Mouse (Mus musculus) gastrocnemius, postnatal 4 days (tissue): ENCODE data around the gene Dcst1. TPM values are rescaled to one million over a fixed set of nuclear protein-coding genes. Genes with fewer than 3 reads are reported as not detected.

Experiments
- DNase-seq, 2 experiments: peaks; one replicate each; pipeline ENCODE4 v3.0.0; 2021 to 2022; ENCODE audit warnings: low spot score in 2 of 2, mixed read lengths in 2 of 2
- total RNA-seq, 2 experiments: library from RNA; stranded (reverse); gene quantifications; 2 replicates each; pipeline ENCODE4 v1.2.3; 2021

Dcst1 gene
- total RNA-seq, 2 experiments from 2014 or later: 0.27 to 0.34 TPM

- DNase-seq: no peak
These were observed 697 bp upstream of the Dcst1 start for GRCm38 (mm10) chr3:89365486-89366414.

DNA sequence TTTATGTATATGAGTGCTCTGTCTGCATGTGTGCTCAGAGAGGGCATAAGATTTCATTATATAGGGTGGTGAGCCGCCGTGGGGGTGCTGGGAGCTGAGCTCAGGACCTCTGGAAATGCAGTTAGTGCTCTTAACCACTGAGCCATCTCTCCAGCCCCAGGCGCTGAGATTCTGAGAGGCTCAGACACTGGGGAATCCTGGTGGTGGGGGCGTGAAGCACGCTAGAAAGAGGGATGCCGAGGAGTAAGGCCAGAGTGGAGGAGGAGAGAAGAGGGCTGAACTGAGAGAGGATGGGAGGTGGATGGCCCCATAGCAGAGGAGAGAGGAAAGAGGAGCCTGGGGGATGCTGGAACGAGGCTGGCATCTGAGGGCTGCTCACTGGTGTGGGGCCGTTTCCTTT lies 422 bp downstream of the Dcst1 start:
- no peak for DNase-seq

DNA sequence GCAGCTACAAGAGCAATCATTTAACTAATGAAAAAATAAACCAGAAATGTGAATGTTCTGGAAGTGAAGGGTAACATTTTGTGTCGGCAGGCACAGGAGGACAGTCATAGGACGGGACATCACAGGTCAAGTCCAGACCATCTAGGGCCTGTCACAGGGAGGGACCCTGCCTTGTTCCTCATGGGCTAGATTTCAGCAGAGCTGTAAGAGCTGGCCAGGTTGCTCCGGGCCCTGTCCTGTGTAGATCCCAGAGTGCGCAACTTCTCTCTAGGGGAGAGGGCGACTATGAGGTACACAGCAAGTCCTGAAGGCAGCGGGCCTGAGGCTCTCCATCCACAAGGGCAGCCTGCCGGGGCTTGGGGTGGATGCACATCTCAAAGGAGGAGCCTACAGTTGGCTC lies 3.4 kb downstream of the Dcst1 start, which contains the start of gene Dcst2:
Dcst2 (plus strand) TSS at position 301 of the 400 bp plus-strand sequence.
- no peak for DNase-seq

GRCm38 (mm10) chr3:89360237-89360636 lies 4.8 kb downstream of the Dcst1 start:
- no peak for DNase-seq

DNA sequence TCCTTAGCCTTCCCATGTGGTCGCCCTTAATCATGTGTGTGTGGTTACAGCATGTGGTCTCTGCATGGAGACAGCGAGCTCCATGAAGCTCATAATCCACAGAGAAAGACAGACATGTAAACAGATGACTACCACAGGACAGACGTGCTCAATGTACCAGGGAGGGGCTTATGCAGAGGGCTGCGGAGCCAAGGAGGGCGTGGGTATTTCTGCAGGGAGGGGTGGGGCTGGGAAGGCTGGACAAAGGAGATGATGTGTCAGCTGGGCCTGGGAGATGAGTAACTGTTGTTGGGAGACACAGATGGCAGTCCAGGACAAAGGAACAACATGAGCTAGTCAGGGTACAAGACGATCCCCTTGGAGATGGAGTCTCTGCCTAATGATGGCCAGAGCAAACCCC lies 5.4 kb downstream of the Dcst1 start:
- DNase-seq: no peak

- DNase-seq: no peak
These were observed 9.0 kb downstream of the Dcst1 start for GRCm38 (mm10) chr3:89356029-89356428.

- DNase-seq: no peak
These were observed 9.5 kb downstream of the Dcst1 start for GRCm38 (mm10) chr3:89355512-89355902.

DNA sequence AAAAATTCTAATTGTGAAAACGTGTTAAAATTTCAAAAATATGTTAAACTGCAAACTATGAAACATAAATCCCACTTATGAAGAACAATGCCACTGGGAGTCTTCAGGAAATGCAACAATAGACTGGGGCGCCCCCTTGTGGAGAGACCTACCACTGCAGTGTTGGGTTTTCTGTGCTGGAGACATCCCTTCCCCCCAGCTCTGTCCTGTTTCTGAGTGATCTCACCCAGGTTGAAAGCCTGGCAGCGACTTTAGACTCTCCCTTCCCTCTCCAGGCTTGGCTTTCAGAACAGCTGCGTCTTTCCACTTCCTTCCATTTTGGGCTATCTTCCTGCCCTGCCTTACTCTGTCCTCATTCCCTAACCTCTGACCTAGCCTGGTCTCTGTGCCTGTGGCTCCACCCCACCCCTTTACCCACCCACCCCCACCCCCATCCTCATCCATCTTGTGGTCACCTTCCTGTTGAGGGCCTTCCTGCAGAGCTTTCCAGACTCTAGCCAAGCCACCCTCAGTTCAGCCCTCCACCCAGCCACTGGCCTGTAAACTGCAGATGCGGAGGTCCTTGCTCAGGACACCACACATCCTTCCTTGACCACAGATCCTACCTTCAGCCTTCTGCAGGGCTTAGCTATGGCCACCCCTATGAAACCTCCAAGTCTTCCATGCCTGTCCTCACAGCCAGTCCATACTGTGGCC lies 10.1 kb downstream of the Dcst1 start:
- DNase-seq: peak; percentile 73 to 83

GRCm38 (mm10) chr3:89351271-89351670 lies 13.8 kb downstream of the Dcst1 start:
- no peak for DNase-seq

DNA sequence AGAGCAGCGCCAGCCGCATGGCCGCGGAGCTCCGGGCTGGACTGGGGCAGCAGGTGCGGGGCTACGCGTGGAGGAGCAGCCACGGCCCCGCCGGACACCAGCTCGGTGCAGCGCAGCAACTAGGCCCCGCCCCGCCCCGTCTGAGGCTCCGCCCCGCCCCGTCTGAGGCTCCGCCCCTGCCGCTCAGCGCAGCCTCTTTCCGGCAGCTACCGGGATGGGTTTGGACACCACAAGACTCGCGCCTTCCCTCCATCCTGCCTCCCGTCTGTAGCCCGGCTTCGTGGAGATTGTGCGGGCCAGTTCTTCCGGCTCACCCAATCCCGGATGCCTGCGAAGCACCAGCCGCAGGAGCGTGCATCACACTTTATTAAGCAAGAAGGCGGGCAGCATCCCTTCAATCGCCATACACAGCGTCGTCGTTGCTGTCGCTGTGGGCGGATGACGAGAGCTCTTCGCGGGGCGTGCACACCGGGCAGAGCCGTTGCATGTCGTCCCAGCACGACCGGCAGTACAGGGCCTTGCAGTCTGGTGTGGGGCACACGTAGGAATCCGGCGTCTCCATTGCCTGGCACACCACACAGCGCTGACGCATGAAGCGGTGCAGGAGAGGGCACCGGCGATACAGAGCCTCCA lies 15.1 kb downstream of the Dcst1 start, which contains the start of gene Adam15:
Adam15 (minus strand) TSS at position 128 of the 633 bp plus-strand sequence.
- peak; percentile 82 to 90 for DNase-seq

DNA sequence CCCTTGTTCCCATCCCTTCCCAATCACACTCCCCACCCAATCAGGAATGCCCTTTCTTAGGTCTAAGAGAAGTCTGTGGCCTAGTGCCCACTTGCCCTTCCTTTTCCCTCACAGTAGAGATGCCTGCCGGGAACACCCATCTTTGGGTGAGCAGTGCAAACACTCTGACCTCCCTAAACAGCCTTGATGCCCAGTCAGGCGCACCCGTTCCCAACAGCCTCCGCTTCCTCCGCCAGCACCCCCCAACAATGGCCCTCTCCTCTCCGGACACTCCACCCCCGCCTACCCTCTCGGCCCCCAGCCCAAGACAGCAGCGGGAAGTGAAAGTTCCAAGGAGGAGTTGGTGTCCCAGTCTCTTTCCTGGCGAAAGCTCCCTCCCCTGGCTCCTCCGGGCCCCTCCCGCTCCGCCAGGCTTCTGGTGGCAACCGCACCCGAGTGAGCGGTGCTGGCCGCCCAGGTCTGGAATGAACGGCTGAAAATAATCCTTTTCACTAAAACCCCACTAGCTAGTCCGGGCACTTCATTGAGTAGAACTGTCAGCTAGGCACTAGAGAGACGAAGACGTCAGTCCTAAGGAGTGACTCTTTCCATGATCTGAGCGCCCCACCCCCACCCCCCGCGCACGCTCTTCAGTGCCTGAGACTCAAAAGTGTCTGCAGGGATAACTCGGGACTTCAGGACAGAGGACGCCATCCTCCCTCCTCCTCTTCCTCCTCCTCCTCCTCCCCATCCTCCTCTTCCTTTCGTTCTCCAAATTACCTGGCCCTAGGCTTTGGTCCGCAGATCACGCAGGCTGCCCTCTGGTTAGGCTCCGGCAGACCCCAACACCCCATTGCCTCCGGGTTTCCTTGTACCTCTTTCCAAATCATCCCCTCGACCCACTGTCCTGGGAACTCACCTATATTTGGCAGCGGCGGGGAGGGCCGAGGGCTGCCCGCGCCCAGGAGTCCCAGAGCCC lies 15.9 kb downstream of the Dcst1 start:
- DNase-seq: peak; percentile 40 to 56

DNA sequence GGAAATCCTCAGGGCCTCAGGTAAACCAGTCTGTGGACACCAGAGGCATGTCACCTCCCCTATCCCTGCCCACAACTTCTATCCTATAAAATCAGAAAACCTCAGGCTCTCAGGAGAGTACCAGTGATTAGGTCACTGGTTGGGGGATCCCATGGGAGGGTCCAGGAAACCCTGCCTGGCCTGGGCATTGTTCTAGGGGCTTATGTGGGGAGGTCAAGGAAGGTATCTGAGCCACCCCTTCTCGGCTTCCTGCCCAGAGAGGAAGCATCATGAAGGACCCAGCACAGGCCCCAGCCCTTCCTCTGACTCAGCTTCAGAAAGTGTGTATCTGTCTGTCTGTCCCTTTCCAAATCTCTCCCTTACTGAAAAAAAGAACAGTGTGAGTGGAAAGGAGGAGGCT lies 17.1 kb downstream of the Dcst1 start:
- DNase-seq: no peak

DNA sequence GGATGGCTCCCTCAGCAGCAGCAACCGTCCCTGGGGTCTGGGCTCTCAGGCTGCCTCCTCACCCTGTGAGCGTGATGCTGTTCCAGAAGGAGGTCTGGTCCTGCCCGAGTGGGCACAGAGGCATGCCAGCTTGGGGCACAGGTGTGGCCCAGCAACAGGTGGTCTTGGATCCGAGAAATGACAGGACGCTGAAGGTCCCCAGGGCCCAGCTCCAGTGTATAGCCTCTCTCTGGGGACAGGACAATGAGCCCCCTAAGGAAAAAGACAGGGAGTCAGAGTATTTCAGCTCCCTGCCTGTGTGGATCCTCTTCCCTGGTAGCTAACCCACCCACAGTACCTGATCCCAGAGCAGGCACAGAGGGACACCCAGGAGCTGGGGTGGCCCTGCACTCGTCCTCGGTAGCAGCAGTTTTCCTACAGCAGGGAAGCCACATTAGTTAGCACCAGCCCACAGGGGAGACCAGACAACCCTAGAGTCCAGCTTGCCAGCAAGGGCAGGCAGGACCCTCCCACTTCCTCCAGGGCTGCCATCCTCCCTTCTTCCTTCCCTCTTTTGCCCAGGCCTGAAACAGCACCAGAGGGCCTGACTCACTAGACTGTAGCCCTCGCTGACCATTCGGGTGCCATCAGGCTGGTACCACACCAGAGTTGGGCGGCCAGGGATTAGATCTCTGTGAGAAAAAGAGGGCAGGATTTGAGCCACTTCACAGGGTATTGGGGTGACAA lies 18.1 kb downstream of the Dcst1 start:
- no peak for DNase-seq

DNA sequence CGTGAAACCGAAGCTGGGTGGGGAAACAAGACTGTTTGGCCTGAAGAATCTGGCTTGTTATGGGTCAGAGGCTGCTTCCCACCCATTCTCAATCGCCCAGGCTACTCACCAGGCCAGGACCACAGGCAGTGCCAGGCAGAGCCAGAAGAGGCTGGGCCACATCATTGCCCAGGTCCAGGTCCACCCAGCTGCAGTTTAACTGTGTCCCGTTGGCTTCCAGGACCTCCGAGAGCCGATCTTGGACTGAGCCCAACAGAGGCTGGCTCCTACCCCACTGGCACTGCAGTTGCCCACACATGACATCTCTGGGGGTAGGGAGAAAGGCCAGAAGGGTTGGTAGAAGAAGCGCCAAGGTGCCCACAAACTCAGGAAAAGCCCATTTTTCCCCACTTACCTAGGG lies 21.8 kb downstream of the Dcst1 start:
- no peak for DNase-seq

- no peak for DNase-seq
These were observed 23.3 kb downstream of the Dcst1 start for GRCm38 (mm10) chr3:89341794-89342193.

- DNase-seq: peak; percentile 66 to 75
These were observed 24.6 kb downstream of the Dcst1 start for GRCm38 (mm10) chr3:89340465-89340864.

DNA sequence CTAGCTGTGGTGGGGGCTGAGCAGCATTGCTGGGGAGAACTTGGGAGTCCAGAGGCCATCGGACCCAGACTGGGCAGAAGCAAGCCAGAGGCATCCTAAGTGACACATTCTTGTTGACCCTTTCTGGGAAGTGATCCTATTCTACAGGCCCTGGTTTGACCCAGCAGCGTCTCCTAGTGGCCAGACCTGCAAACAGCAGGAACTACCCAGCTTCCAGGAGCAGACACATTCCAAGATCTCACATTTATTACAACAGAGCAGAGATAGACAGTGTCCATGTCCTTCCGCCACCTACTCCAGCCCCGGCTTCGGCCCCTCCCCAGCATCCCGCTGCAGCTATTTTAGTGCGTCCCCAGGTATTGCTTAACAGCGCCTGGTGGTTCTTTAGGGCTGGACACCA lies 25.6 kb downstream of the Dcst1 start:
- DNase-seq: peak; percentile 44 to 69

DNA sequence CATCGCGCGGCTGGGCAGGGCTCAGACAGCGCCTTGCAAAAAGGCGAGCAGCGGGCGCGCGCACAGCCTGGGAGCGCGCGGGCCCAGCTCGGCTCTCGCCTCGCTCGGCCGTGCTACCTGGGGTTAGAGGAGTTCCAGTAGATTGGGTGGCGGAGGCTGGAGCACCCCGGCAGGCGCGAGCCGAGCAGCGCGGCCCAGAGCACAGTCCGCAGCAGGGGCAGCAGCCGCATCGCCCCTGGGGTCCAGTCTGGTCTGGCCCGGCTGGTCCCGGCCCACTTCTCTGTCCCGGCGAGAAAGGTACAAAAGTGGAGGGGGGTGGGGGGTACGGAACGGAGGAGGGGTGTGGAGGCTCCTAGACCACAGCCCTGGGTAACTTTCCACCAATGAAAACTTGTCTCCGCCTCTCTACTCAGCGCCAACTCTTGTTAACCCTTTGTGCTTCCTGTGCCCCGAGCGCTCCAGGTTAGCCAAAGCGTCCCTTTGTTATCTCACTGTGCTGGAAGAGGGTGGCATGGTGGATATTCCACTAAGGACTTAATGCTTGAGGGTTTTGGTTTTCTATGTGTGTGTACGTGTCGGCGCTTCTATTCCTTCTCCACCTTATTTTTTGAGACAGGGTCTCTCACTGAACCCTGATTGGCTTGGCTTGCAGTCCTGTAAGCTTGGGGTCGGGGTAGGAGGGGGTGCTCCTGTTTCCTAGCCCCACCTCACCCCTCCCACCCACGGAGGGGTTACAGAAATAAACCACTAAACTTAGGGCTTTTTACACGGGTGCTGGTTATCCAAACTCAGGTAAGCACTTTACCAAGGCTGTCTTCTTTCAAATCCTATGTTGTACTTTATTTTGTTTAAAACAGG lies 27.1 kb downstream of the Dcst1 start, which contains the start of gene Efna4:
Efna4 (minus strand) TSS at position 308 of the 858 bp plus-strand sequence.
- no peak for DNase-seq
